Mouse (Mus musculus) c-Kit-positive CD71-positive TER-119-positive erythroid progenitor cells, embryonic 14.5 days (primary cell): ENCODE results near the gene Cfap299.

Experiments
- DNase-seq: peaks from one replicate; pipeline ENCODE4 v3.0.0-alpha.2; 2013; ENCODE audit warnings: low spot score

Gene Cfap299

DNA sequence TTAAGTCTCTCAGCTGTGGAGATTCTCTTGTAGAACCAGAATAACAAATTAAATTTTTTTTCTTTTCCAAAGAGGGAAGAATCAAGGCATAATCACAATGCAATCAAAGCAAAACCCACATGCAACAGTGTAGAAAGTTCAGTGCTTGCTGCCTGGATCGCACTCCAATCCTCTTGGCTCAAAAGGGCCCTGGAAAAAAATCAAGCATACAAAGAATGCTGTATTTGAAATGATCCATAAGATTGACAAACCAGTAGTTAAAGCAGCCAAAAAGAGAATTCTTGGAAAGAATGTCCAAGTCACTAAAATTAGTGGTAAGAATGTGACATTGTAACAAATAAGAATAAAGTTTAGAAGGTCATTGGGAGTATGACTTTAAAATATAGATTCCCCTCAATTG, 486.2 kb downstream of the Cfap299 start:
- DNase-seq = no peak

DNA sequence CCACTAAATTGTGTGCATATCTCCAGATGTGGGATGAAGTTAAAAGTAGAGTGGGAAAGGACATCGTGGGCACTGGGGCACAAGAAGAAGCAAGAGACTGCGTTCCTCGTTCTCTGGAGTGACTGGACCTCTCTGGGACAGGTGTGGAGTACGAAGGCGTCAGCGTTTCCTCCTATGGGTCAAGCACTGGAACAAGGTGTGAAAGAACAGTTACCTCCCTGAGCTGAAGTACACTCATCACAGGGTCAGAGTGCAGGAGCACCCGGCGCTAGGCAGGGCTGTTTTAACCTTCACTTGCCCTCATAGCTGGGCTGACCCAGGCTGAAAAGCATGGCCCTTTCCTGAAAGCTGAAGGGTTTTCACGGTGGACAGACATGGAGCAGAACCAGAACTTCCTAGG, 504.7 kb downstream of the Cfap299 start:
- DNase-seq = no peak

DNA sequence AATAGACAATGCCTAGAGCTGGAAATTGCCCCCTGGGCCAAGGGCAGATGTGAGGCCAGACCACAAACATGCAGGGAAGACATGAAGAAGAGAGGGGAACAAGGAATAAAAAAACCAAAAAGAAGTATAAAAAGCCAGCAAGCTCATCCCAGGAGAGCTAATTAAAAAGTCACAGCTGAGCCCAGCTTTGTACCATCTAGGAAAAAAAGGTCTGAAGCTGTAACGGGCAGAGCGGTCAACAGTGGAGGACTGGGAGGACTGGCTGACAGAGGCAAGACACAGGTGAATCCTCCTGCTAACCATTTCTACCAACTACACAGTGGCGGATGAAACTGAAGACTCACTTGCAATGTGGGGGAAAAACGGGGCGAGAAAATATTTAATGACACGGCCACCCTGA, 505.2 kb downstream of the Cfap299 start:
- DNase-seq = no peak

DNA sequence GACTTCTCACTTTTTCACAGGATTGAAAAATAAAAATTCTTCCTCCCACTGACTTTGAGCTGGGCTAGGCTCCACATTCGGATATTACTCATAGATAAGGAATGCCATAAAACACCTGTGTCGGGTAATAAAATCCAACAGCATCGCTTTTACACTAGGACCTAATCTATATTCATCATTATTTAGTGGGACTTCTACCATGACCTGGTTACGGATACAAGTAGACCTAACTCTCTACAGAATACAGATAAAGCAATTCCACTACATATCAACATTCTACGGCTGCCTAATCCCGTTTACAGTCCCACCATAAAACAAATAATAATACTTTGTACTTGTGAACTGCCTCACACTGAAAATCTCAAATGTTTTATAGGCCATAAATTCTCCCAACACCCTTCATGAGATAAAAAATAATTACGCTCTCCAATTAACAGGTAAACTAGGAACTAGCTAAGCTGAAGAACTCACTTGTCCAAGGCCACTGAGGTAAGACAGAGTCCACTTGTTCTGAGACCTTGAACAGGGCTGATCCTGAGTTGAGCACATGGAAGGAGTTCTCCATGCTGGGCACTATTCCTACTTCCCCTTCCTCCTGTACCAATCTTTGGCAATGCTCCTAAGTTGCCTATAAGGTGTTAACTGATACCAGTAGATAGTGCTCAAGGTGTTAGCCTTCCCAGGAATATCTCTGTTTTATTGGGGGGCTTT, 513.7 kb downstream of the Cfap299 start:
- no peak for DNase-seq

- no peak for DNase-seq
These were observed 515.6 kb downstream of the Cfap299 start for GRCm38 (mm10) chr5:98844664-98845063.
